Mouse (Mus musculus) heart, embryonic 11.5 days (tissue): Measurements from ENCODE around the gene Tcte1. TPM values are rescaled to one million over a fixed set of nuclear protein-coding genes. Genes with fewer than 3 reads are reported as not detected.

Experiments used
- ATAC-seq: fragments of 200-750 bp; cut with Nextera tagmentation; replicated peaks from 2 replicates; pipeline ENCODE4 v1.8.0; 2017; ENCODE audit warnings: moderate library complexity; ENCODE audit not compliant: insufficient number of reproducible peaks, low FRiP score, low TSS enrichment
- H3K27ac ChIP-seq: fragments of 300-500 bp; sonication (generic); 2 replicates; pipeline ENCODE4 v1.5.1; 2014; ENCODE audit warnings: mild to moderate bottlenecking, low read depth, low read length
- H3K27me3 ChIP-seq: fragments of 300-500 bp; sonication (generic); 2 replicates; pipeline ENCODE4 v1.6.1; 2014; ENCODE audit warnings: mild to moderate bottlenecking, low read length, mixed read lengths; ENCODE audit not compliant: control insufficient read depth, insufficient read depth
- H3K36me3 ChIP-seq: fragments of 300-500 bp; sonication (generic); 2 replicates; pipeline ENCODE4 v1.6.1; 2014; ENCODE audit warnings: mild to moderate bottlenecking, low read length, moderate library complexity, mixed read lengths; ENCODE audit not compliant: control insufficient read depth, insufficient read depth
- H3K4me1 ChIP-seq: fragments of 300-500 bp; sonication (generic); 2 replicates; pipeline ENCODE4 v1.6.1; 2014; ENCODE audit warnings: low read length; ENCODE audit not compliant: control insufficient read depth, insufficient read depth
- H3K4me2 ChIP-seq: fragments of 300-500 bp; sonication (generic); 2 replicates; pipeline ENCODE4 v1.6.1; 2014; ENCODE audit warnings: mild to moderate bottlenecking, moderate library complexity
- H3K4me3 ChIP-seq: fragments of 300-500 bp; sonication (generic); 2 replicates; pipeline ENCODE4 v1.5.1; 2014; ENCODE audit warnings: low read depth, low read length
- H3K9ac ChIP-seq: fragments of 300-500 bp; sonication (generic); 2 replicates; pipeline ENCODE4 v1.6.1; 2014; ENCODE audit warnings: mild to moderate bottlenecking, low read depth, low read length, moderate library complexity
- H3K9me3 ChIP-seq: fragments of 300-500 bp; sonication (generic); replicated peaks from 2 replicates; pipeline ENCODE4 v1.6.1; 2016; ENCODE audit warnings: low read length; ENCODE audit not compliant: control insufficient read depth
- WGBS: fragments of 180-500 bp; shearing (Covaris S2); extraction: QIAGEN DNeasy Blood & Tissue Kit; methylation state at CpG from one replicate; pipeline ENCODE4 v1.1.7; 2014; ENCODE audit not compliant: insufficient replicate concordance; 5-methylcytosine and 5-hydroxymethylcytosine counted together
- polyA plus RNA-seq: library from polyadenylated mRNA; unstranded; fragments of >200 nt; fragmentation: Nextera tagmentation; extraction: Ambion mirVana; gene quantifications from 2 replicates; pipeline ENCODE4 v1.2.1, GENCODE M21; 2014

The Tcte1 gene
- polyA plus RNA-seq, 1 experiment from 2014 or later = 0.13 TPM

DNA sequence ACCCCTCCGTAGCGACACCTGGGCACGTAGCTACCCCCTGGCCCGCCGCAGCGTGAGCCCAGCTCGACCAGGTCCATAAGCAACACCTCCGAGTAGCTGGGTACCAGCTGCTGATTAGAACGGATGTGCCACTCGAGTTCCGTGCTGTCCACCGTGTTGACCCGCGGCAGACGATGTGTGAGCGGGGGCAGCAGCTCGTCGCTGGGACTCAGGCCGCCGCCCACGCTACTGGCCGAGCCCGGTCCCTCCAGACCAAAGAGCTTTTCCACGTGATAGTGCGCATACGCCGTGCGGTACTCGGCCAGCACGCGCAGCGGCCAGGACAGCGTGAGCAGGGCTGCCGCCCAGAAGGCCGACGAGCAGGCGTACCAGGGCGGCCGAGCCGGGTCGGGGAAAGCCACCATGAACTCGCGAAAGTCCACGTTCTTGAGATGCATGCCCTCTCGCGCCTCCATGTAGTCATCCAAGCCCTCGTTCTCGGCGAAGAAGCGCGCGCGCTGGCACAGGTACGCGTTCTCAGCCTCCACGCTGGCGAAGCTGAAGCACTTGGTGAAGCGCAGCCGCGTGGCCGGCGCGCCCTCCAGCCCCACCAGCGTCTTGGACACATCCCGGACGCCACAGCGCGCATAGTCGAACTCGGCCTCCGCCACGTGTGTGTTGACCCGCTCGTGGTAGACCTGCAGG is 22.2 kb downstream of the Tcte1 start:
- no peaks in the 10 kb centered on the region for H3K36me3 ChIP-seq
- peak overlapping the region; percentile 58 for H3K4me2 ChIP-seq
- peak overlapping the region; percentile 39 for H3K4me3 ChIP-seq
- H3K4me1 ChIP-seq = peaks cover 26% of the 10 kb centered on the region
- no peaks in the 10 kb centered on the region for H3K9me3 ChIP-seq
- H3K27ac ChIP-seq = no peak overlapping the region
- no peak overlapping the region for H3K9ac ChIP-seq
- H3K27me3 ChIP-seq = peaks cover 91% of the 10 kb centered on the region
- WGBS = 4% methylated on average over 74 of the region's 74 CpGs
- ATAC-seq = no peak

DNA sequence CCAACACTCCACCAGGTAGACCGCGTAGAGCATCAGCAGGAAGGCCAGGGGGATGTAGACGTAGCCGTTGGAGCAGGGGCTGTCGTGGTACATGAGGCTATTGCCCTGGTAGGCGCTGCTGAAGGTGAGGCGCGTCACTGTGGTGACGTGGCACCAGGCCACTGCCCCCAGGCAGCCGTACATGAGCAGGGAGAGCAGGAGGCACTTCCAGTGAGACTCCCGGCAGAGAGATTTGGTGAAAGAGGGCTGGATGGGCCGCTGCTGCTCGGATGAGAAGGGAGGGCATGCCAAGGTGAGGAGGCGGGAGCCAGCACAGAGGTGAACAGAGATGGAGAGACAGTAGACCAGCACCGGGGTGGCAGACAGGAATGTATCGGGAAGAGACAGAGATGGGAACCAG is 23.7 kb downstream of the Tcte1 start:
- no peak for ATAC-seq
- Histone ChIP-seq H3K27ac (no peak overlapping the region), H3K4me2 (no peak overlapping the region), H3K36me3 (no peaks in the 10 kb centered on the region), H3K27me3 (peaks cover 77% of the 10 kb centered on the region), H3K9me3 (no peaks in the 10 kb centered on the region), H3K4me1 (peaks cover 27% of the 10 kb centered on the region), H3K9ac (no peak overlapping the region), H3K4me3 (no peak overlapping the region)
- WGBS = 57% methylated on average over 16 of the region's 16 CpGs

DNA sequence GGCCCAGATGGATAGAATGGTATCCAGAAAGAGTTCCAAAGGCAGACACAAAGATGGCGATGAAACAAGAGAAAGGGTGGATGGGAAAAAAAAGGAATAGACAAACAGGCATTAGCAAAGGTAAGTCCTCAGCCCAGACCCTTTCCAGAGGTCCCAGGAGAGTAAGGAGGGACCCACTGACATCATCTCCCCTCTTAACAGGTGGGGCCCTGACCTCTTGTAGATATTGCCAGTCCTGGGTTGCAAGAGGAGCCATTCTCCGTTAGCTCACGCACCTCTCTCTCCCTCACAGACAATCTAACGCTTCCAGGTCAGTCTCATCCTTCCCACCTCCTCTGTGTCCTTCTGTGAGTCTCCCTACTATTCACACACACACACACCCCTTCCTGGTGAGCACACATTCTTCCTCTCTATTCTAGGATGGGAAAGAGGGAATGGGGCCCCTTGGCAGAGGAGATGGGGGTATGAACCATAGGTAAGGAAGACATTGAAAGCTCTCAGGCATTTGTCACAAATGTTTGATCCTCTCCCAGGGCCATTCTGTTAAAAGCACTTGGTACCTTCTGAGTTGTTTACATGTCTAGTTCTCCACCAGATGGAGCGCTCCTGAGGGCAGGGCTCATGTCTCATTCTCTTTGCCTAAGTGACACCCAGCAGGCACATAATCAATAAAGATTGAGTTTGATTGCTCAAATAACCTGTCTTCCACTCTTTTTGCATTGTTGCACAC is 24.4 kb downstream of the Tcte1 start:
- 72% methylated on average over 5 of the region's 5 CpGs for WGBS
- H3K27me3 ChIP-seq = peaks cover 71% of the 10 kb centered on the region
- H3K27ac ChIP-seq = no peak overlapping the region
- H3K4me3 ChIP-seq = no peak overlapping the region
- H3K9ac ChIP-seq = no peak overlapping the region
- H3K4me2 ChIP-seq = no peak overlapping the region
- no peaks in the 10 kb centered on the region for H3K36me3 ChIP-seq
- ATAC-seq = no peak
- H3K4me1 ChIP-seq = peaks cover 28% of the 10 kb centered on the region
- no peaks in the 10 kb centered on the region for H3K9me3 ChIP-seq

DNA sequence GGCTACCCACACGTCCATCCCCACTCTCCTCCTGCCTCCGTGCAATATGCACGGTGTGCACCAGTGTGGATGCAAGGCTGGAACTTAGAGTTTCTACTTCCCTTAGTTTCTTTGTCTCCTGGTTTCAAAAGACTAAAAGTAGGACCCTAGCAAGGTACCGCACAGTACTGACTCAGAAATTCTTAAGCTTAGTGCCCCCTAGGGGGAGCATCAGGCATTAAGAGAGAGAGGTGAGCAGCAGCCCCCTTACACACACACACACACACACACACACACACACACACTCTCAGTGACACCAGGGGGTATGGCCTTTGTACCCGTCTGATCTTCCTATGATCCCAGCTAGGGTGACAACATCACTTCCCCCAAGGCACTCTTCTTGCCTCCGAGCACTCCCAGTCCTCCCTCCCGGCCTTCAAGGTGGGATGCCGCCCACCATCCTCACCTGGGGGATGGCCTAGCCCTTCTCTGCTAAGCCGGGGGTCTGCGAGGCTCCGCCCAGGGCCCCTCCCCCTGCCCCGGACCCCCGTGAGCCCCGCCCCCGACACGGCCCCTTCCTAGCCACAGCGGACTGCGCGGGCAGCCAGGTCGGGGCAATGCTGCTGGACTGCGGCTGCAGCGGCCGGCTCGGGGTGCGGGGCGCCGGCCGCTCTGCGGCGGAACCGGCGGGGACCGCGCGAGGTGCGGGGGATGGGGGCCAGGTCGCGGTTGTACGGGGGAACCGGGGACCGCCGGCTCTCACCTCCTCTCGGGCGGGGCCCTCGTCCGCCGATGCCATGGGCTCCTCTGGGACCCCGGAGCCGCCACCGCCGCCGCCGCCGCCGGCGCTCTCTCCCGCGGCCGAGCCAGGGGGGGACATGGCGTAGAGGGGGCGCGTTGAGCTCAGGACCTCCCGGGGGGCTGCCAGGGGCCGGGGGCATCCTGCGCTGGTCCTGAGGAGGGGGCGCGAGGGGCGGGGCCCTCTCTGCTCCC is 25.6 kb downstream of the Tcte1 start:
- WGBS = 9% methylated on average over 22 of the region's 68 CpGs

DNA sequence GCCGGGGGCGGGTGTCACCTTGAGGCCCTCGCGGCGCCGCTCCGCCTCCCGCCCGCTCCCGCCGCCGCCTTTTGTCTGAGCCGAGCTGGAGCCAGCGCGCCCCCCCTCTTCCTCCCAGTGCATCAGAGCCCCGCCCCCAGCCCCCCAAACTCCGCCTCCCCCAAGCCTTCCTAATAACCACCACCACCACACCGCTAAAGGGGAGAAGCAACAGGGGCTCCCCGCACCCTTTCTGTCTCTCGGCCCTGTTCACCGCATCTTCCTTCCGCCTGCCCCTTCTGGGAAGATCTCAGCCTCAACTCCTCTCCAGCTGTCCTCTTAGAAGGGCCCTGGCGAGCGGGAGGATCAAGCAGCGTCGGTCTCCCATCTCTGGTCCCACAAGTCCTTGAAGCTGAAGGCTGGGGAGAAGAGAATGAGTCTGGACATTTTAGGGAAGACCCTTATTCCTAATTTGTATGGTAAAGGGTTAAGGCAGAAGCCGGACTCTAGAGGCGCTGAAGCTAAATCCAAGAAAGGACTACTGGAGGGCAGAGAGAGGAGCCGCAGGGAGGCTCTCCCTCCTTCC is 26.5 kb downstream of the Tcte1 start, which contains the start of gene Tmem151b:
Gene Tmem151b (minus strand): TSS at position 61 of the 565 bp plus-strand sequence.
- H3K4me2 ChIP-seq = peak within 1 kb of the TSS; percentile 91
- H3K9me3 ChIP-seq = no peaks in the 10 kb centered on the region
- H3K27ac ChIP-seq = no peak within 1 kb of the TSS
- no peaks in the 10 kb centered on the region for H3K36me3 ChIP-seq
- peaks cover 56% of the 10 kb centered on the region for H3K27me3 ChIP-seq
- 1% methylated on average over 13 of the region's 29 CpGs for WGBS
- peak within 1 kb of the TSS; percentile 74 for H3K9ac ChIP-seq
- H3K4me1 ChIP-seq = peaks cover 20% of the 10 kb centered on the region
- ATAC-seq = no peak
- H3K4me3 ChIP-seq = peak within 1 kb of the TSS; percentile 65

More for the DNA sequence above, 25.6 kb downstream of the Tcte1 start:
- no peaks in the 10 kb centered on the region for H3K9me3 ChIP-seq
- ATAC-seq = peak; percentile 22; the same call in 1 of the 2 replicates
- H3K36me3 ChIP-seq = no peaks in the 10 kb centered on the region
- peak overlapping the region; percentile 65 for H3K4me3 ChIP-seq
- H3K27me3 ChIP-seq = peaks cover 65% of the 10 kb centered on the region
- H3K4me2 ChIP-seq = peak overlapping the region; percentile 91
- no peak overlapping the region for H3K27ac ChIP-seq
- H3K9ac ChIP-seq = peak overlapping the region; percentile 74
- H3K4me1 ChIP-seq = peaks cover 27% of the 10 kb centered on the region

DNA sequence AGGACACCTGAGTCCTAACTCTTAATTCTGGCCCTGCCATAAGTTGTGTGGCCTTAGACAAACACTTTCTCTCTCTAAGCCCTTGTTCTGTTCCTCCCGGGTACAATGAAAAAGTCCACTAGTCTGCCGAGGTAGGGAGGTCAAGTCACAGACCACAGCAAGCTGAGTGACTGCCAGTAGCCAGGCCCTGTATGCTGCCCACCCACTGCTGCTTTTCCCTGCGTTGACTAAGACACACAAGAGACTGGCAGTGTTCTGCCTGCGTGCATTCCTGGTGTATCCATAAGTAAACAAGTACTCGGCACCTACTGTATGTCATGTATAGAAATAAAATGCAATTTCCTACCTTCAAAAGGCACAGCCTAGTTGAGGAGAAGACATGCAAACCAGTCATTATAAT is 27.0 kb downstream of the Tcte1 start:
- Histone ChIP-seq H3K36me3 (no peaks in the 10 kb centered on the region), H3K27ac (no peak overlapping the region), H3K27me3 (peaks cover 50% of the 10 kb centered on the region), H3K9me3 (no peaks in the 10 kb centered on the region), H3K4me2 (peak overlapping the region; percentile 91), H3K4me1 (peaks cover 15% of the 10 kb centered on the region), H3K9ac (no peak overlapping the region), H3K4me3 (peak overlapping the region; percentile 65)
- 42% methylated on average over 5 of the region's 5 CpGs for WGBS
- no peak for ATAC-seq

DNA sequence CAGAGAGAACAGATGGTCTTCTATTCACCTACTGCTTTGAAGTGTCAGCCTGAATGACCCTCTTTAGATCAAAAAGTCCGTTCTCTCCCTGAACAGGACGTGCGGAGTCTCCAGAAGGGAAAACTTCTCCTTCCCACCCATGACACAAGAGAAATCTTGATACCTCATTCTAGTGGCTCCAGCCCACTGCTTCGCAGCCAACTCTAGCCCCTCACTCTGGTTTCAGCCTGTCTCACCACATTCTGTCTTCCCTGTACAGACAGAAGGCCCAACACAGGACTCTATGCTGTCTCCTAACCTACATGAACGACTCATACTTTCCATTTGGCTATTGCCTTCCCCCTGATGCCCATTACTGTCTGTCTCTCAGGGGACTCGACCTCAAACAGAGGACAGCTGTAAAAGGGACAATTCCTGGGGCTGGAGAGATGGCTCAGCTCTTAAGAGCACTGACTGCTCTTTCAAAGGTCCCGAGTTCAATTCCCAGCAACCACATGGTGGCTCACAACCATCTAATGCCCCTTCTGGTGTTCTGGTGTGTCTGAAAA is 28.1 kb downstream of the Tcte1 start:
- Histone ChIP-seq H3K9ac (no peak overlapping the region), H3K27me3 (peaks cover 42% of the 10 kb centered on the region), H3K27ac (no peak overlapping the region), H3K36me3 (no peaks in the 10 kb centered on the region), H3K4me1 (peaks cover 11% of the 10 kb centered on the region), H3K4me2 (no peak overlapping the region), H3K9me3 (no peaks in the 10 kb centered on the region), H3K4me3 (no peak overlapping the region)
- WGBS = 64% methylated on average over 7 of the region's 7 CpGs
- ATAC-seq = no peak
